Mouse (Mus musculus) activated CD4-positive, CD25-positive, alpha-beta regulatory T cell, adult 4 months (primary cell): ENCODE data around the gene Zfp771. TPM values are rescaled to one million over a fixed set of nuclear protein-coding genes. Genes with fewer than 3 reads are reported as not detected.

Experiments
- ATAC-seq: one replicate; pipeline ENCODE4 v1.8.0; 2017
- polyA plus RNA-seq, 2 experiments: library from polyadenylated mRNA; unstranded; fragments of 100-300 nt; shearing (Covaris generic); gene quantifications; one replicate each; pipeline ENCODE4 v1.2.1; 2017

The Zfp771 gene
- polyA plus RNA-seq: 1 to 10 TPM in 1 of 2 experiments, under 1 TPM in 1; 0.29 to 1.1 TPM

DNA sequence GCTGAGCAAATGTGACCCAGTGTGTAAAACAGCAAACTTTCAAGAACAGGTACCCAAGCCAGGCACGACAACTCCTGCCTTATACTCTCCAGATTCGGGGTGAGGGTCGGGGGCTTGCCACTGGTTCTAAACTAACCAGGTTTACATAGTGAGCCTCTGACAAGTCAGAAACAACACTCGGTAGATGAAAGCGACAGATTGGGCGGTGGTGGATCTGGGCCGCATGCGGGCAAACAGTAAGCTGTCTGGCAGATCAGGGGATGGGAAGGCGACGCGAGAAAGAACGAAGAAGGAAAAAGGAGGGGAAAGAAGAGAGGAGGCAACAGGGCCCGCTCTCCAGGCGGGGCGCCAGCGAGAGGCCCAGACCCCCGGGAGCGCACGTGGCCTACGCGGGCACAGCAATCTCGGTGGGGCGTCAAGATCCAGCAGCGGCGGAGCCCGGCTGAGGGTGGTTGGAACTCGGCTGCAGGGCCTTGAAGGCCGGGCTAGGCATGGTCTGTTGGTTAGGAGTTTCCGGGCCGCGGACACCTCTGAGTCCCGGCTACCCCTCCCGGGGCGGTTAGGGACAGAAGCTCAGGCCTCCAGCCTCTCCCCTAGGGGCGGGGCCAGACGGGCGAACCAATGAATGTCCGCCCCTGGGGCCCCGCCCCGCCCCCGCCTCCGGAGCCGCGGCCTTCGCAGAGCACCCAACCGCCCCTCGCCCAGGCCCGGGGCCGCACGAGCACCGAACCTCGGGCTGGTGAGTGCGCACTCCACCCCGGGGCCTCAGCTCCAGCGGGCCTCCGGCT lies at the start of gene Zfp771:
Zfp771 (plus strand) TSS at position 405 of the 788 bp plus-strand sequence.
- ATAC-seq: peak; percentile 79

DNA sequence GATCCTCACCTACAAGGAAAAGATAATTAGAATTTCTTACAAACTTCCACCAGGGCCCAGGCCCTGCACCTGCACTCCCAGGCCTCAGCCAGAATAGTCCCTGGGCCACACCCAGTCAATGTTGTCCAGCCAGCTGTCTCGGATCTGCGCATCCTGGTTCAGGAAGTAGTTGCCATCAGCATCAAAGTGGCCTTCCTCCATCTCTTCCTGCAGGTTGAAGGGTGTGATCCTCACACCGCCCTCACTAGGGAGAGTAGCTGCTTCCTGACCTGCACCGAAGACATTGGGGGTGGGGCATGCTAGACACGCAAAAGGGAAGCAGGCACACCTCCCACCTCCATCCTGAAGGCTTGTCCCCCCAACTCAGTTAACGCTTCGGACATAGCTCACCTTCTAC lies 49.4 kb upstream of the Zfp771 start:
- ATAC-seq: no peak

- peak; percentile 100 for ATAC-seq
Observed at GRCm38 (mm10) chr7:127195544-127196295, 48.4 kb upstream of the Zfp771 start, which contains the start of gene Cd2bp2. TSS of gene Cd2bp2 (minus strand) at chr7:127196050.

DNA sequence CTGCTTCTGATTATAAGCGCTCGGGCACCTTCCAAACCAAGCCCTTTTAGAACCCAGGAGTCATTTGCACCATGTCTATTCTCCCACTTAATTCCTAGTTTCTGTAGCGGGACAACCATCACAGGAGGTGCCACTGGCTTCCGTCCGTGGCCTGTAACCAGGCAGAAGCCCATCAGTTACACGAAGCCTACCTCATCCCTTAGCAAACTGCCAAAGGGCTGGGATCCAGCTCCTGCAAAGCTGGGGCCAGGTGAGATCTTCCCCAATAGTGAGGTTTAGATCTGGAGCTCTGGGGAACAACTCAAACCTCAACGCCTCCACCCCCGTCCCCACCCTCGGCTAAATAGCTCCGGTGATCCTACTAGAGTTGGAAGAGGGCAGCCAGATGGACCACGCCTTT lies 47.6 kb upstream of the Zfp771 start:
- ATAC-seq: no peak

DNA sequence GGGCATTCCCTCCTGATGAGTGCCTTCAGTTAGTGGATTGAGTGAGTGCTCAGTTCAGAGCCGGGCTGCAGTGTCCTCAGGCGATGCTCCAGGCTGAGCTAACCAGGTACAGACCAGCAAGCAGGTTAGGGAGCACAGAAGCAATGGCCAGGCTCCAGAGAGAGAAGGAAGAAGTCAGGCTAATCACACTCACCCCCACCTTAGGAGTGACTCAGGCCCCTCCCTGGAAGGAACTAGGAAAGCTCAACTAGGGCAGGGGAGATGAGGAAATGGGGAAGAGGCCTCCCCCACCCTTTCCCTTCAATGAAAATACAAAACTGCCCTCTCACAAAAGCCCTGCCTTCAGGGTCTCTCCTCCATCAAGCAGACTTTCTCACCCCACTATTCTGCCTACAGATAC lies 37.5 kb upstream of the Zfp771 start:
- no peak for ATAC-seq

- no peak for ATAC-seq
Observed at GRCm38 (mm10) chr7:127207374-127208294, 36.4 kb upstream of the Zfp771 start.

DNA sequence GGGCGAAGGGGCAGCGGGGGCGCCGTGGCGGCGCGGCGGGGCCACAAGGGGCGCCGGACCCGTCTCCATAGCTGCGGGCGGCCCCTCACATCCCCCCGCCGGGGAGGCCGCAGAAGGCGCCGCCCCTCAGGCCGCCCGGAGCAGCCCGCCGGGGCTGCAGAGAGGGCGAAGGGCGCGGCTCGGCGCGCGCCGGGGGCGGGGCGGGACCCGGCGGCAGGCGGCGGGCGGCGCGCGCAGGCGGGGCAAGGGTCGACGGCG lies 35.9 kb upstream of the Zfp771 start, which contains the start of gene Tbc1d10b:
Tbc1d10b (minus strand) TSS at position 174 of the 258 bp plus-strand sequence.
- no peak for ATAC-seq

DNA sequence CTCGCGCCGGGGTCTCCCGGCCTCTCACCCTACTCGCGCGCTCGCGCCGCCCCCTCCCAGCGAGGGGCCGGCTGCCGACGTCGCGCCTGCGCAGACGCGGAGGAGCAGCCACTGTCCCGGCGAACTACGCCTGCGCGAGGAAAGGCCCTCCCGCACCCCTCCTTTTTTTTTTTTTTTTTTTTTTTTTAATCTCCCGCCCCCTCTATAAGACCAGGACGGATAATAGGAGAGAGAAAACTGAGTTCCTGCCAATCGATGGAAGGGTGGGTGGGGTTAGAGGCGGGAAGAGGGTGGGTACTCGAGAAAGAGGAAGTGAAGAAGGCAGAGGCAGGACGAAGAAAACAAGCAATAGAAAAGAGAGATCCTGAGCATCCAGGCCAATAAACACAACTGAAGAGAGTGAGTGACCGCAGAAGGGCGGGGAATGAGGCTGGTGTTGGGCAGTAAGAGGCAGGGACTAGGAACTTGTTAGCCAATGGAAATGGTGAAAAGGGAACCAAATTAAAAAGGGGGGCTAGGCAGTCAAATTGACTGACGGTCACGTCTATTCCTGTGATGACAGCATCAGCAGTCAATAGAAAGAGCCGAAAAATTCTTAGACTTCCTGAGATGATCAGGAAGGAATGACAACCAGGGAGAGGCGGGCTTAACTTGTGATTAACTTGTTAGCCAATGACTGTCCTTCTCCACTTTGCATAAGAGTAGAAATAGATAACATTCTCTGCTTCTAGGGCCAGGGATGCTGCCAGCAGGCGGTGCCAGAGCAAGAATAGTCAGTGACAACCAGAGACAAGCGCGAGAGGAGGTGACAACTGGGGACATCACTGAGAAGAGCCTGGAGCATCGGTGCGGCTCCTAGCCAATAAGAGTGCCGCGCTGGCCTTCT lies 35.3 kb upstream of the Zfp771 start, which contains the start of gene Mylpf:
Mylpf (plus strand) TSS at position 338 of the 886 bp plus-strand sequence.
- ATAC-seq: peak; percentile 87

DNA sequence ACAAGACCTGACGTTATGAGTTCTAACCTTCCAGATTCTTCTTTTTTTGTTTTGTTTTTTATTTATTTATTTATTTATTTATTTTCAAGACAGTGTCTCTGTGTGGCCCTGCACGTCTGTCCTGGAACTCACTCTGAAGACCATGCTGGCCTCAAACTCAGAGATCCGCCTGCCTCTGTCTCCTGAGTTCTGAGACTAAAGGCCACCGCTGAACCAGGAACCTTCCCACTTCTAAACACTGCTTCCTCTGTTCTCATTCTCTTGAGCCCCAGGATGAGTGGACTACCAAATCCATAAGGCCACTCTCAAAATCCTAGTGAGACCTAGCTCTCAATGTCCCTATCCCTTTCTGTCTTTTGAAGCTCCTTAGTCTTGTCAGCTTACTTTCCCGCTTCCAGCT lies 34.2 kb upstream of the Zfp771 start:
- no peak for ATAC-seq

- no peak for ATAC-seq
Observed at GRCm38 (mm10) chr7:127210266-127210665, 33.8 kb upstream of the Zfp771 start.

GRCm38 (mm10) chr7:127211014-127211745 lies 32.9 kb upstream of the Zfp771 start:
- ATAC-seq: no peak

DNA sequence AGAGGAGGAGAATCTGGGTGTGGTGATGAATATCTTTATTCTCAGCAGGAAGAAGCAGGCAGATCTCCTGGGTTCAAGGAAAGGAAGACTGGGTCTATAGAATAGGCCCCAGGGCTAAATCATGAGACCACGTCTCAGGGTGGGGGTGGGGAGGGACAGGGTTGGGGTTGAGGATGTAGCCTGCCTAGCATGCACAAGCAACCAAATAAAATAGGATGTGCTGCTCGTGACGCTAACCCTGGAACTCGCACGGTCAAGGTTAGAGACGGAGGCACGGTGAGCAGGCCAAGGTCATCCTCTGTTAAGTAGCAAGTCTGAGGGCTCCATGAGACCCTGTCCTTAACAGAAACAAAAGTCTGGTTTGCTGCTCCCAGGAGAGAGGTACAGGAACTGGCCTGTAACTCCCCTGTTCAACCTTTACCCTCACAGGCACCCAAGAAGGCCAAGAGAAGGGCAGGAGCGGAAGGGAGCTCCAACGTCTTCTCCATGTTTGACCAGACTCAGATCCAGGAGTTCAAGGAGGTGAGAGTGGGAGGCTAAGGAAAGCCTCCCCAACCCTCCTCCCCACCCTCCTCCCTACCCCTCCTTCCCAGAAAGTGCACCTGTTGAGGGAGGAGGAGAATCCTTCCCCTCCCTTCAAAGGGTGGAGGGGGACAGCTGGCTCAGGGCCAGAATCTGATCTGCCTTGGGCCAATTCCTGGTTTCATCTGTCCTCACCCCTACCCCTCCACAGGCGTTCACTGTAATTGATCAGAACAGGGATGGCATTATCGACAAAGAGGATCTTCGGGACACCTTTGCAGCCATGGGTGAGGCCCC lies 31.4 kb upstream of the Zfp771 start:
- no peak for ATAC-seq

- ATAC-seq: no peak
Observed at GRCm38 (mm10) chr7:127213485-127213884, 30.6 kb upstream of the Zfp771 start.

DNA sequence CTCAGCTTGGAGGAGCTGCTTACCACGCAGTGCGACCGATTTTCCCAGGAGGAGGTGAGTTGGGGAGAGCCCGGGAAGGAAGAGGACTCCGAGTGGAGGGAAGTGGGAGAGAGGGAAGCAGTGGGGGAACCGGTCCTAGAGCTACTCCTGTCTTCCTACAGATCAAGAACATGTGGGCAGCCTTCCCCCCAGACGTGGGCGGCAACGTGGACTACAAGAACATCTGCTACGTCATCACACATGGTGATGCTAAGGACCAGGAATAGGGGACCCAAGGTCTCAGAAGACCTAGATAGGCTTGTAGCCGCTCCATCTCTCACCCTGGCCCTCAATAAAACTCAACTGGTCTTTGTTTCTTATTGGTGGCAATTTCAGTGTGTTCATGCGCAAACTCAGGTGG lies 30.1 kb upstream of the Zfp771 start:
- no peak for ATAC-seq

GRCm38 (mm10) chr7:127214521-127214920 lies 29.6 kb upstream of the Zfp771 start:
- no peak for ATAC-seq

DNA sequence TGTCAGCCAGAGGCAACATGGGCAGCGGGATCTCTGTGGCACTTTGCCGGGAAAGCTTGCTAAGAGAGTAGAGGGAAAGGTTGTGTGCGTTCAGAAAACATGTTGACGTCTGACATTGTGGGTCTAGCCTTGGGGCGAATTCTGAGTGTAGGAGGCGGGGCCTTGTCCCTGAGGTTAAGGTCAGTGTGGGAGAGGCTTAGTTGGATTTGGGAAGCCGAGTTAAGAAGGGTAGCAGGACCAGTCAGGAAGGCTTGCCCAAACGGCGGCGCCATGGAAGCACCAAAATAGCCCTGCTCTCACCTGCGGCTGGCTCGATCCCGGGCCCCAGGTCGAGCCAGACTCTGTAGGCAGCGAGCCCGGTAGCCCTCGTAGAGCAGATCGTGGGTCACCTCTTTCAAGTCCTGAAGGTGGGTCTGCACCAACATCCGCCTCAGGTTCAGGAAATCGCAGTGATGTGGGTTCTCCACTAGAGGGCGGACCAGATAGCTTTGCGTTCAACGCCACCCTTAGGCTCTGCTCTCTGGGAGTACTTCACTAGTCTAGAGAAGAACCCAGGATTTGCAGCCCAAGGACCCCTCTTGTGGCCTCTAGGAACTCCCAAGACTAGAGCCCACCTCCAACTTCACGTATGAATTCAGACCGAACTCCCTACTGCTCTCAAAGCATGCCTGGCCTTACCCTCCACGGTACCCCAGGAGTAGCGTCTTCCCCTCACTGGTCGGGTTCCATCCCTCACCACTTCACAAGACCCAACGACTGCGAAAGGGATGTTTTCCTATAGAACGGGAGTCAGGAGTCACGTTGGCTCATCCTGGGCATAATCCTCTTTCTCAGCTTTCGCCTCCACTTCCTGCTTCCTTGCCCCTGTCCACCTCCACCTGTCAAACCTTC lies 28.8 kb upstream of the Zfp771 start:
- ATAC-seq: peak; percentile 40

DNA sequence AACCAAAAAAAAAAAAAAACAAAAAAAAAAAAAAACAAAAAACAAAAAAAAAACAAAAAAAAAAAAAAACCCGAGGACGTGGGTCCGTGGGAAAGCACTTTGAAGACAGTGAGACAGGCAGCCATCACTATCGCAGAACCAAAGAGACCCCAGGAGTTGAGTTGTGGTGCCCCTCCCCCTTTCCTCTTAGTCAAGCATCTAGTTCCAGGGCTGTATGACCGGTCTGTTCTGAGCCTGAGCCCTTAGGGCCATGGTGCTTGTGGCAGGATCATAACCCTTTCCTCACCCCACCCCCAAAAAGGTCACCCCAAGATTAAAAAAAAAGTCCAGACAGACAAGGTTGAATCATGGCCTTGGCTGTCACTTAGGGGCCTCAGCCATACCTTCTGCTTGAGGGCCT lies 27.8 kb upstream of the Zfp771 start:
- ATAC-seq: no peak

DNA sequence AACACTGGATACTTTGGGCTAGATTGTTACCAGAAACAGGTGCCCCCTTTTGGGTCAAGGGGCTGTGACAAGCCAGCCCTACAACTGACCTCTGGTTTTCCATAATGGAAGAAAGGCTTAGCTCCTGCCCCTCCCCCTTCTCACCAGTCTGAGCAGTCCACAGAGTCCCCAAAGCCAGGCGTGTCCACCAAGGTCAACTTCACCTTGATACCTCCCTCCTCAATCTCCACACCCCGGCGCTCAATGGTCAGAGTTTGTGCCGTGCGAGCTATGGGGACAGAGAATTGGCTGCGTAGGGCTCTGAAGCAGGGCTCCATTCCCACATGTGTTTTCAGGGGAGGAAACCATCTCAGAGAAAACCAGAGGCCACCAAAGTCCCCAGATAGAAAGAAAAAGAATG lies 26.6 kb upstream of the Zfp771 start:
- ATAC-seq: no peak
